7 mouse cellular contexts compared by ENCODE assay signal in the genomic region with DNA sequence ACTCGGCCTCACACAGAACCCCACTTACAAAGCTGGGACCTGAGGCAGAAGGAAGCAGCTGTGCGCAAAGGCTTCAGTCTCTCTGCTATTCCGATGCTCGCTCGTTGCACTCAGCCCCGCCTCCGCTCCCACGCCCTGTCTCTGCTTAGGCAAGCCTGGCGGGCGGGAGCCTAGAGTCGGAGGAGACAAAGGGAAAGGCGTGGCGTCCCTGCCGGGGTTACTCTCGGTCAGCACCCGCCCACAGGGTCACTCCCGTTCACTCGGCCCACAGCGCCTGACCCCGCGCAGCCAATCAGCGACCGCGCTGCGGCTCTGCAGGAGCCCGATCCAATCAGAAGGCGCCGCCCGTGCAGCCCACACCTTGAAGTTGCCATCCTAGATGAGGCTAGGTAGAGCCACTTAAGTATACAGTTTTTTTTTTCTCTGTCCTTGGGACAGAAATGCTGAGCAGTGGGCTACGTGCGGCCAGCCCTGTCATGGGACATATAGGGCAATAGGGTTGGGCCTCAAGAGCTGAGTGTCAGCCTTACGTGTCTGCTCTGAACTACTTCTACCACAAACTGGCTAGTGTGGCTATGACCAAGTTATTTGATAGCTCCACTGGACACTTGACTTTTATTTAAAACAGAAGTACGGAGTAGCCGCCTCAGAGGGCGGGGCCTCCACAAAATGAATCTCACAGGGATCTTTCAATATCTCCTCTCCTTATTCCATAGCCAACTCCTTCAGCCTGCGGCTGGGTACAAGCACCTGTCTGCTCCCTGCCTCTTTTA. TPM values are rescaled to one million over a fixed set of nuclear protein-coding genes. Genes with fewer than 3 reads are reported as not detected.
DNase-seq lines count a peak whose midpoint lies in the region; ATAC-seq lines count a peak whose summit lies in the region.

No protein-coding gene starts in this region.

- H3K27me3 ChIP-seq in intestine, embryonic 16.5 days (replicated peaks; ENCODE audit: control insufficient read depth, insufficient read depth, low read length): no peaks in the 10 kb centered on the region
- H3K27me3 ChIP-seq in midbrain, embryonic 11.5 days (ENCODE audit: control insufficient read depth, insufficient read depth, low read length): no peaks in the 10 kb centered on the region

- H3K4me3 ChIP-seq in intestine, embryonic 16.5 days (ENCODE audit: low read length): peak overlapping the region; percentile 55
- H3K4me3 ChIP-seq in midbrain, embryonic 11.5 days (ENCODE audit: low read depth, low read length): peak overlapping the region; percentile 42

- 1% methylated on average over 36 of the region's 36 CpGs for WGBS in intestine, embryonic 16.5 days
- 4% methylated on average over 36 of the region's 36 CpGs for WGBS in midbrain, embryonic 11.5 days

- peak; percentile 98 for DNase-seq in adrenal gland, adult 2 months
- DNase-seq in embryo, embryonic 11.5 days (ENCODE audit: low read depth, low spot score): peak; percentile 98
- DNase-seq in gastrocnemius, postnatal 36 days: peak; percentile 84 to 92
- DNase-seq in left cerebral cortex, postnatal 36 days (ENCODE audit: low spot score in 2 of 2): peak; percentile 88
- DNase-seq in midbrain, embryonic 11.5 days (ENCODE audit: low spot score, missing footprints): peak; percentile 99
- DNase-seq in skeletal muscle tissue, adult 2 months (ENCODE audit: low read depth, low spot score): peak; percentile 95

- intact Hi-C loops in gastrocnemius, postnatal 36 days (cut with DNase I): loop anchor here (10.0 kb wide), 1 partner anchor 117 kb away; no protein-coding TSS in a partner anchor
- intact Hi-C loops in left cerebral cortex, postnatal 36 days (cut with DNase I): loop anchor here (1.0 to 5.0 kb wide), 3 partner anchors 19 to 159 kb away; partner anchors contain the start of gene Scd1

- H3K27ac ChIP-seq in intestine, embryonic 16.5 days (ENCODE audit: low read length): peak overlapping the region; percentile 97
- H3K27ac ChIP-seq in midbrain, embryonic 11.5 days (ENCODE audit: low read depth, low read length): peak overlapping the region; percentile 87

- H3K36me3 ChIP-seq in intestine, embryonic 16.5 days (ENCODE audit: control insufficient read depth, insufficient read depth, low read length): no peaks in the 10 kb centered on the region
- H3K36me3 ChIP-seq in midbrain, embryonic 11.5 days (ENCODE audit: control insufficient read depth, insufficient read depth, low read length): no peaks in the 10 kb centered on the region

- H3K9ac ChIP-seq in intestine, embryonic 16.5 days (ENCODE audit: low read depth, low read length): peak overlapping the region; percentile 77
- H3K9ac ChIP-seq in midbrain, embryonic 11.5 days (ENCODE audit: low read length): peak overlapping the region; percentile 73

- peak overlapping the region; percentile 78 for H3K4me2 ChIP-seq in intestine, embryonic 16.5 days (ENCODE audit: low read depth, low read length)
- peak overlapping the region; percentile 78 for H3K4me2 ChIP-seq in midbrain, embryonic 11.5 days

- peaks cover 25% of the 10 kb centered on the region for H3K4me1 ChIP-seq in intestine, embryonic 16.5 days (ENCODE audit: control insufficient read depth, insufficient read depth, low read length)
- H3K4me1 ChIP-seq in midbrain, embryonic 11.5 days (ENCODE audit: control insufficient read depth, insufficient read depth, low read length): peaks cover 18% of the 10 kb centered on the region

- ATAC-seq in intestine, embryonic 16.5 days: peak; percentile 97
- ATAC-seq in midbrain, embryonic 11.5 days (ENCODE audit: low FRiP score): peak; percentile 99

- H3K9me3 ChIP-seq in intestine, embryonic 16.5 days (ENCODE audit: control insufficient read depth, low read length): no peaks in the 10 kb centered on the region
- H3K9me3 ChIP-seq in midbrain, embryonic 11.5 days (ENCODE audit: control insufficient read depth, low read length): no peaks in the 10 kb centered on the region

RNA-seq across cellular contexts. Expression of gene Scd3, which starts 45.2 kb away (rescaled TPM):
- under 1 TPM in 1 of 2 experiments, not detected in 1; 0.09 TPM for total RNA-seq in adrenal gland, adult 2 months (2021)
- 0.10 TPM in 1 of 2 replicates, not detected in the other for polyA plus RNA-seq in adrenal gland, adult 2 months (2012; rRNA removed)
- total RNA-seq in gastrocnemius, postnatal 36 days (2021): not detected
- polyA plus RNA-seq in intestine, embryonic 16.5 days (2015; fragmentation: Nextera tagmentation; extraction: Ambion mirVana): 0.12 and 0.27 TPM in 2 replicates
- total RNA-seq in left cerebral cortex, postnatal 36 days (2021): 1 to 10 TPM; 2.5 to 2.8 TPM
- 0.22 TPM in 1 of 2 replicates, not detected in the other for polyA plus RNA-seq in midbrain, embryonic 11.5 days (2014; fragmentation: Nextera tagmentation; extraction: Ambion mirVana)

RNA-seq across cellular contexts. Expression of gene Scd2, which starts 45.2 kb away (rescaled TPM):
- total RNA-seq in adrenal gland, adult 2 months (2021): 1,000 to 10,000 TPM in 1 of 2 experiments, 100 to 1,000 TPM in 1; 845 to 1,065 TPM
- polyA plus RNA-seq in adrenal gland, adult 2 months (2012; rRNA removed): 432 and 748 TPM in 2 replicates
- 10 to 100 TPM in 1 of 2 experiments, 1 to 10 TPM in 1; 6.4 to 12.3 TPM for total RNA-seq in gastrocnemius, postnatal 36 days (2021)
- polyA plus RNA-seq in intestine, embryonic 16.5 days (2015; fragmentation: Nextera tagmentation; extraction: Ambion mirVana): 452 and 553 TPM in 2 replicates
- 100 to 1,000 TPM; 590 to 647 TPM for total RNA-seq in left cerebral cortex, postnatal 36 days (2021)
- 353 and 358 TPM in 2 replicates for polyA plus RNA-seq in midbrain, embryonic 11.5 days (2014; fragmentation: Nextera tagmentation; extraction: Ambion mirVana)

RNA-seq across cellular contexts. Expression of gene Pkd2l1, which starts 56.0 kb away (rescaled TPM):
- total RNA-seq in adrenal gland, adult 2 months (2021): not detected
- polyA plus RNA-seq in adrenal gland, adult 2 months (2012; rRNA removed): 0.02 TPM in 1 of 2 replicates, not detected in the other
- total RNA-seq in gastrocnemius, postnatal 36 days (2021): not detected
- polyA plus RNA-seq in intestine, embryonic 16.5 days (2015; fragmentation: Nextera tagmentation; extraction: Ambion mirVana): 0.04 TPM in 1 of 2 replicates, not detected in the other
- total RNA-seq in left cerebral cortex, postnatal 36 days (2021): under 1 TPM; 0.30 to 0.34 TPM
- 0.08 and 0.14 TPM in 2 replicates for polyA plus RNA-seq in midbrain, embryonic 11.5 days (2014; fragmentation: Nextera tagmentation; extraction: Ambion mirVana)

Comparison
In these comparisons a context has a peak if more than half of its experiments do, and no peak if none do; other contexts are left out.
1. Peak in every context shown above with its lines: DNase-seq, ATAC-seq, H3K4me3 ChIP-seq and H3K27ac ChIP-seq.
2. RNA of gene Scd2, which starts 45.2 kb away (total RNA-seq): 845 to 1,065 TPM in adrenal gland, adult 2 months and 590 to 647 TPM in left cerebral cortex, postnatal 36 days; 6.4 to 12.3 TPM in gastrocnemius, postnatal 36 days; every median in the first group is over 10 times any median in the second.